In the genomic region with DNA sequence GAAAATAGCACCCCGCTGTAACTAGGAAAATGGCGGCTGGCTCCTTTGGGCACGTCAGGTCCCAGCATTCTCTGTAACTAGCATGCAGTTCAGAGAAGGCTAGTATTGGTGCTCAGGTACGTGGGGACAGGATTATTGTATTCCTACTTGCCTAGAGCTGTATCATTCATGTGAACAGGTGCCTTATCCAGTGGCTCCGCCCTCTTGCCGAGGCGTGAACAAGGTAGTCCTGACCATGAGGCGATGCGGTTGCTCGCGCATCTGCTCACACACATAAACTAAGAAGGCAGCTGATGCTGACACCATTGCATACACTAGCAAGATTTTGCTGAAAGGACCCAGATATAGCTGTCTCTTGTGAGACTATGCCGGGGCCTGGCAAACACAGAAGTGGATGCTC, we compare ENCODE assay signal across 25 mouse cellular contexts.
"Had no signal": no experiment of that assay in that cellular context is flagged by ENCODE, and none has a peak within 500 bp of the region (broad histone marks: within the 10 kb centered on the region; RNA-seq: fewer than 3 reads in every experiment).

No protein-coding gene starts in this region.

- H3K27ac ChIP-seq: heart, embryonic 13.5 days; hindbrain, embryonic 13.5 days; hindbrain, embryonic 15.5 days; hindbrain, postnatal 0 days; kidney, embryonic 15.5 days; kidney, postnatal 0 days; limb, embryonic 13.5 days; limb, embryonic 15.5 days had no signal

- DNase-seq: forebrain, postnatal 0 days; gastrocnemius, postnatal 14 days; gastrocnemius, postnatal 36 days; heart, adult 18-20 months; heart, postnatal 14 days; heart, postnatal 36 days; kidney, adult 11 months; kidney, adult 2 months; kidney, adult 9 months; kidney, postnatal 14 days; kidney, postnatal 36 days; layer of hippocampus, adult 9-11 months; layer of hippocampus, postnatal 36 days; left cerebral cortex, postnatal 4 days had no signal

- ATAC-seq: forebrain, postnatal 0 days; hindbrain, postnatal 0 days; intestine, embryonic 16.5 days had no signal

- H3K4me3 ChIP-seq: heart, embryonic 13.5 days; heart, embryonic 15.5 days; hindbrain, embryonic 13.5 days; hindbrain, embryonic 15.5 days; kidney, embryonic 15.5 days; limb, embryonic 13.5 days; limb, embryonic 15.5 days had no signal

- H3K4me2 ChIP-seq: heart, embryonic 11.5 days; heart, embryonic 13.5 days; heart, embryonic 15.5 days; hindbrain, embryonic 13.5 days; hindbrain, embryonic 15.5 days; kidney, embryonic 15.5 days; limb, embryonic 13.5 days; limb, embryonic 15.5 days had no signal

- H3K27me3 ChIP-seq: heart, embryonic 13.5 days; heart, embryonic 15.5 days; hindbrain, embryonic 13.5 days; hindbrain, embryonic 15.5 days; kidney, embryonic 15.5 days; limb, embryonic 13.5 days; limb, embryonic 15.5 days had no signal

- H3K9me3 ChIP-seq: heart, embryonic 13.5 days; heart, embryonic 15.5 days; hindbrain, embryonic 13.5 days; hindbrain, embryonic 15.5 days; kidney, embryonic 15.5 days; limb, embryonic 13.5 days; limb, embryonic 15.5 days had no signal

- H3K9ac ChIP-seq: forebrain, postnatal 0 days; heart, embryonic 13.5 days; heart, embryonic 15.5 days; hindbrain, embryonic 13.5 days; hindbrain, embryonic 15.5 days; kidney, embryonic 15.5 days; limb, embryonic 13.5 days; limb, embryonic 15.5 days had no signal

- H3K4me1 ChIP-seq: hindbrain, embryonic 13.5 days; hindbrain, embryonic 15.5 days; kidney, embryonic 15.5 days; limb, embryonic 13.5 days; limb, embryonic 15.5 days had no signal
